Mouse (Mus musculus) adrenal gland, postnatal 4 days (tissue): ENCODE measurements around the gene Nxph1. TPM values are rescaled to one million over a fixed set of nuclear protein-coding genes. Genes with fewer than 3 reads are reported as not detected.

Experiments
- DNase-seq, 2 experiments: peaks; one replicate each; pipeline ENCODE4 v3.0.0; 2021 to 2022; ENCODE audit warnings: low spot score in 2 of 2, mixed read lengths in 2 of 2
- total RNA-seq, 2 experiments: library from RNA; stranded (reverse); gene quantifications; 2 replicates each; pipeline ENCODE4 v1.2.3; 2021

Gene Nxph1
- total RNA-seq, 2 experiments from 2014 or later: 3.6 to 4.4 TPM

DNA sequence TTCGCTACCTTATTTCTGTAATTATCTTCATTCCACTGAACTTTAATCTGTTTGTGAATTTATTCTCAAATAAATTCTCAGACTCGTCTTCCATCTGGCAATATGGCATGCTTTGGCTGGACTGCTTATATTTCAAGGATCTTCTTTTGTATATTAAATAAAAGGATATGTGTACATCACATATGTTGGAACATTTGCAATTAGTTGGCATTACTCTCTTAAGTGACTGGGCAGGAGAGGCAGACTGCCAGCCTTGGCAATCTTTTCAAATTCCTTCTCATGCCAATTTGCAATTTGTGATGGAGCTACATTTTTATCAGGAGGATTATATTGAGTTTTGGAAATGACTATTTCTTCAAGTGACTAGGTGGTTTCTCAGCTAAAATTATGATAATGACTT is 149.1 kb downstream of the Nxph1 start:
- no peak for DNase-seq

- no peak for DNase-seq
Measured at GRCm38 (mm10) chr6:9107366-9107765, 159.1 kb downstream of the Nxph1 start.

DNA sequence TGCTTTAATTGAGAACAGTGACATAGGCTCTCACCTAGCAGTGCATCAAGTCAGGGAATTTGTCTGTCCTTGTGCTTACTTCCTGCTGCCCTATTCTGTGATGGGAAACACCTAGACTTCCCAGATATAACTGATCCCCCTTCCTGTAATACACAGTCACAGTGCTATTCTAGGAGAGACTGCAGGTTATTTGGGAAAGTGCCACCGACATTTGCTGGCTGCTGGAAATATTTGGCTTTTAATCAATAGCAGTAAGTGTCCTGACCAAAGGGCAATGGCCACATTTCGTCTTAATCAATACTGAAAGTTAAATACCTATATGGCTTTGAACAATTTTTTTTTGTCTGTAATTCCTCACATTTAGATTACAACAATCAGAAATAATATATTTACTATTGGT is 170.9 kb downstream of the Nxph1 start:
- no peak for DNase-seq

- DNase-seq: no peak
Measured at GRCm38 (mm10) chr6:9124321-9124914, 176.2 kb downstream of the Nxph1 start.

GRCm38 (mm10) chr6:9133589-9134279 is 185.5 kb downstream of the Nxph1 start:
- no peak for DNase-seq

GRCm38 (mm10) chr6:9147966-9148365 is 199.7 kb downstream of the Nxph1 start:
- DNase-seq: no peak

DNA sequence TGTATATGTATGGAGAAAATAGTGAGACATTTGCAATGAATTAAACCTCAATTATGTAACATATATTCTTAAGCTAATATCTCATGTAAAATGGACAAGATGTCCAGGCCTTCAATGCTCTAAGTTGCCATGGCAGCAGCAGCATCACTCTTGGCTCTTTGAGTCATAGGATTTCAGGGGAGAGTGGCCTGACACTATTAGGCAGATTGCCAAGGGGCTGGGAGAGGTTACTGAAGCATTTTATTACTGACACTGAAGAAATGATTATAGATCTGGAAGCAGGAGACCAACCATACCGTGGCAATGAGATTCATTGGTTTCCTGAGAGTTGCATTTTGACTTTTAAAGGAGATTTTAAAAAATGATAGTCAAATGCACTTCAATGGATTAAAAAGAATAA is 201.6 kb downstream of the Nxph1 start:
- DNase-seq: no peak

DNA sequence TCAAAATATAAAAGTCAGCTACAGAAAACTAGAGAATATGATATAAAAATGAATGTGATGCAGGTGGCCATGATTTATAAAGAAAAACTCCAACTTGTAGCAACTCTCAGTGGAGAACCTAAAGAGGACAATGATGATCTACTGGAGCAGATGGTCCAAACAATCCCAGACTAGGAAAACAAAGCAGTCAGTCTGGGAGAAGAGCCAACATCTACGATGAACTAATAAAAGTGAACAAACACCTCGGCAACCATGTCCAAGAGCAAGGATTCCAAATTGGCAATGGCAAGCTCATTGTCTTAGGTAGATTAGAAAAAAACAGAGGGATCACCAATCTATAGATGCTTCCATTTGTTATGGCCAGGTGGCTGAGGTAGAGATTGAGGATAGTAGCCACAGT is 211.0 kb downstream of the Nxph1 start:
- no peak for DNase-seq

- DNase-seq: no peak
Measured at GRCm38 (mm10) chr6:9182477-9182876, 234.2 kb downstream of the Nxph1 start.

DNA sequence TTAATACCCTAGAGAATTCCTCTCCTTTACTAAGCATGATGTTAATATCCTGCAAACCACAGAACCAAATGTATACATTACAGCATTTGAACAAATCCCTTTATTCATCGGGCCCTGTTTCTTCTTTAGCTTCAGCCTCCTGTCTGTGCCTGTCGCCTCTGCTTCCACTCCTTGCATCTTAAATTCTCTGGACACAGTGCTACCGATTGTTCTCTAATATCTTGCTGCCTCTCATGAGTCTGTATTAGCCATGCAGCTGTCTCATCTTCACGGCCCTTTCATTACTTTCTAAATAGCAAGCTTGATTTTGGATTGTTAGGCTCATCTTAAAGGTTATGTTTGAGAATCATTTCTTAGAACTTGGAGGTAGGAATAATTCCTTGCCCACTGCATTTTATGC is 262.5 kb downstream of the Nxph1 start:
- DNase-seq: no peak

GRCm38 (mm10) chr6:9220724-9221453 is 272.7 kb downstream of the Nxph1 start:
- no peak for DNase-seq

GRCm38 (mm10) chr6:9234802-9235201 is 286.6 kb downstream of the Nxph1 start:
- no peak for DNase-seq

- no peak for DNase-seq
Measured at GRCm38 (mm10) chr6:9267998-9268397, 319.8 kb downstream of the Nxph1 start.

Other genes starting within 250 kb of the Nxph1 start
- 10 to 100 TPM; 28.6 to 34.4 TPM for gene Ica1, start 169.9 kb upstream of the Nxph1 start, total RNA-seq